In the genomic region with DNA sequence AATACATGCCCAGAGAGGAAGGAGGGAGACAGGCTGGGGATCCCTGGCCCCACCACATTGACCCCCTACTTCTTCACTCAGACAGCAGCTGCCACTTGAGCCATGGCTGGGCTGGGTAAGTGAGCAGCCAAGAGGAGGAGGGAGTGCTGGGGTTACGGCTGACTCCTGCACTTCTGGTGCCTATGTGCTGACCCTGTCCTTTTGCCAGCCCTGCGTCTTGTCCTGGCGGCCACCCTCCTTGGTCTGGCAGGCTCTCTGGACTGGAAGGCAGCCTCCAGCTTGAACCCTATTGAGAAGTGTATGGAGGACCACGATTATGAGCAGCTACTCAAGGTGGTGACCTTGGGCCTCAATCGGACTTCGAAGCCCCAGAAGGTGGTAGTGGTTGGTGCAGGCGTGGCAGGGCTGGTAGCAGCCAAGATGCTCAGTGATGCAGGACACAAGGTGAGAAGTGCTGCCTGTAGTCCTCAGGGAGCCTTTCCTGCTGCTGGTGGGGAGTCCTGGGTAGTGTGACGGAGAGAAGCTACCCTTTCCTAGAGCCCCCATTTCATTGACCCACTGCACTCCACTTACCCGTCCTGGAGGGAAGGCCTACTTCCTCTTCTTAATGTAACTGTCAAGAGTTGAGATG, we compare ENCODE assay signal across 1 mouse cellular context.
TF ChIP-seq lines count a peak whose summit lies in the region.

No protein-coding gene starts in this region.

TF ChIP-seq in CH12.LX, 34 proteins besides CTCF, POLR2A, EP300 and RAD21:
- no peak for TF ChIP-seq ZKSCAN1 (IDR thresholded peaks at IDR 0.05; ENCODE audit: borderline replicate concordance, low read depth, low read length)
- no peak for TF ChIP-seq ZC3H11A (IDR thresholded peaks at IDR 0.05; ENCODE audit: low read depth, low read length)
- TF ChIP-seq BHLHE40 (IDR thresholded peaks at IDR 0.05; ENCODE audit: low read depth, low read length) = no peak
- TF ChIP-seq USF1 (IDR thresholded peaks at IDR 0.05; ENCODE audit: low read depth, low read length) = no peak
- no peak for TF ChIP-seq ETS1 (conservative IDR thresholded peaks at IDR 0.05; ENCODE audit: low read depth, low read length)
- peak; percentile 55 for TF ChIP-seq MXI1 (IDR thresholded peaks at IDR 0.05; ENCODE audit: low read depth, low read length)
- TF ChIP-seq USF2 (conservative IDR thresholded peaks at IDR 0.05; ENCODE audit: low read depth, low read length) = no peak
- TF ChIP-seq JUND (conservative IDR thresholded peaks at IDR 0.05; ENCODE audit: low read depth, low read length) = no peak
- no peak for TF ChIP-seq PAX5 (IDR thresholded peaks at IDR 0.05; ENCODE audit: low read length)
- TF ChIP-seq MEF2A (IDR thresholded peaks at IDR 0.05; ENCODE audit: borderline replicate concordance, low read depth, low read length) = no peak
- no peak for TF ChIP-seq NRF1 (IDR thresholded peaks at IDR 0.05; ENCODE audit: low read depth, low read length)
- 0 out of 2 replicates have a peak, but pooled peaks have one; percentile 14 for TF ChIP-seq SIN3A (IDR thresholded peaks at IDR 0.05; ENCODE audit: low read length)
- no peak for TF ChIP-seq NELFE (IDR thresholded peaks at IDR 0.05; ENCODE audit: low read depth, low read length)
- no peak for TF ChIP-seq ZNF384 (IDR thresholded peaks at IDR 0.05; ENCODE audit: low read depth, low read length)
- TF ChIP-seq UBTF (IDR thresholded peaks at IDR 0.05; ENCODE audit: low read depth, low read length) = no peak
- TF ChIP-seq ZMIZ1 (IDR thresholded peaks at IDR 0.05; ENCODE audit: low read depth, low read length) = peak; percentile 16
- no peak for TF ChIP-seq KAT2A (IDR thresholded peaks at IDR 0.05; ENCODE audit: insufficient replicate concordance, low read length)
- no peak; the same call in 1 of the 2 replicates for TF ChIP-seq HCFC1 (IDR thresholded peaks at IDR 0.05; ENCODE audit: low read depth, low read length)
- no peak for TF ChIP-seq IRF4 (IDR thresholded peaks at IDR 0.05; ENCODE audit: low read depth, low read length)
- TF ChIP-seq E2F4 (IDR thresholded peaks at IDR 0.05; ENCODE audit: insufficient replicate concordance, low read depth, low read length) = no peak
- TF ChIP-seq MYC (IDR thresholded peaks at IDR 0.05; ENCODE audit: low read depth, low read length) = no peak
- no peak for TF ChIP-seq TBP (conservative IDR thresholded peaks at IDR 0.05; ENCODE audit: low read depth, low read length)
- 0 out of 2 replicates have a peak, but pooled peaks have one; percentile 4 for TF ChIP-seq POLR2AphosphoS2 (IDR thresholded peaks at IDR 0.05; ENCODE audit: low read depth, low read length)
- no peak; the same call in 1 of the 2 replicates for TF ChIP-seq CHD2 (IDR thresholded peaks at IDR 0.05; ENCODE audit: low read length)
- no peak for TF ChIP-seq JUN (IDR thresholded peaks at IDR 0.05; ENCODE audit: insufficient read depth, low read depth, low read length)
- TF ChIP-seq RCOR1 (conservative IDR thresholded peaks at IDR 0.05; ENCODE audit: low read depth, low read length) = 0 out of 2 replicates have a peak, but pooled peaks have one; percentile 54
- TF ChIP-seq MAX (IDR thresholded peaks at IDR 0.05; ENCODE audit: low read length) = peak; percentile 43
- no peak for TF ChIP-seq TCF12 (IDR thresholded peaks at IDR 0.05; ENCODE audit: low read depth, low read length)
- no peak for TF ChIP-seq GABPA (IDR thresholded peaks at IDR 0.05; ENCODE audit: insufficient replicate concordance, low read depth, low read length)
- TF ChIP-seq MAZ (IDR thresholded peaks at IDR 0.05; ENCODE audit: low read depth, low read length) = no peak
- TF ChIP-seq SMC3 (IDR thresholded peaks at IDR 0.05; ENCODE audit: low read depth, low read length) = no peak
- TF ChIP-seq CHD1 (IDR thresholded peaks at IDR 0.05; ENCODE audit: low read depth, low read length) = 0 out of 2 replicates have a peak, but pooled peaks have one; percentile 24
- peak; percentile 42; the same call in 1 of the 2 replicates for TF ChIP-seq ELF1 (IDR thresholded peaks at IDR 0.05; ENCODE audit: low read depth, low read length)
- TF ChIP-seq MAFK (IDR thresholded peaks at IDR 0.05; ENCODE audit: insufficient replicate concordance, low read length) = no peak
